Mouse (Mus musculus) embryonic facial prominence, embryonic 13.5 days (tissue): ENCODE measurements around the gene Ctss. TPM values are rescaled to one million over a fixed set of nuclear protein-coding genes. Genes with fewer than 3 reads are reported as not detected.

ENCODE experiments used
- ATAC-seq: fragments of 200-750 bp; cut with Nextera tagmentation; 2 replicates; pipeline ENCODE4 v1.8.0; 2017; ENCODE audit warnings: low read depth; ENCODE audit not compliant: insufficient number of reproducible peaks, insufficient read depth, low FRiP score, low TSS enrichment
- H3K27ac ChIP-seq: fragments of 300-500 bp; sonication (generic); 2 replicates; pipeline ENCODE4 v1.5.1; 2015; ENCODE audit warnings: moderate library complexity, mild to moderate bottlenecking, inconsistent platforms
- H3K27me3 ChIP-seq: fragments of 300-500 bp; sonication (generic); 2 replicates; pipeline ENCODE4 v1.6.1; 2015; ENCODE audit warnings: mild to moderate bottlenecking, inconsistent platforms
- H3K36me3 ChIP-seq: fragments of 300-500 bp; sonication (generic); 2 replicates; pipeline ENCODE4 v1.6.1; 2015; ENCODE audit warnings: mild to moderate bottlenecking, inconsistent platforms
- H3K4me1 ChIP-seq: fragments of 300-500 bp; sonication (generic); 2 replicates; pipeline ENCODE4 v1.6.1; 2015; ENCODE audit warnings: inconsistent platforms
- H3K4me2 ChIP-seq: fragments of 300-500 bp; sonication (generic); 2 replicates; pipeline ENCODE4 v1.6.1; 2015; ENCODE audit warnings: moderate library complexity, mild to moderate bottlenecking, inconsistent platforms
- H3K4me3 ChIP-seq: fragments of 300-500 bp; sonication (generic); 2 replicates; pipeline ENCODE4 v1.5.1; 2015; ENCODE audit warnings: mild to moderate bottlenecking, inconsistent platforms
- H3K9ac ChIP-seq: fragments of 300-500 bp; sonication (generic); 2 replicates; pipeline ENCODE4 v1.6.1; 2015; ENCODE audit warnings: mild to moderate bottlenecking, inconsistent platforms
- H3K9me3 ChIP-seq: fragments of 300-500 bp; sonication (generic); 2 replicates; pipeline ENCODE4 v1.6.1; 2016; ENCODE audit warnings: inconsistent platforms
- WGBS: fragments of 180-500 bp; shearing (Covaris S2); methylation state at CpG from one replicate; pipeline ENCODE4 v1.1.7; 2015; ENCODE audit warnings: mixed read lengths; 5-methylcytosine and 5-hydroxymethylcytosine counted together
- polyA plus RNA-seq: library from polyadenylated mRNA; unstranded; fragments of >200 nt; fragmentation: Nextera tagmentation; extraction: Ambion mirVana; gene quantifications from 2 replicates; pipeline ENCODE4 v1.2.1, GENCODE M21; 2015

Gene Ctss
- 11.8 and 12.6 TPM in 2 replicates for polyA plus RNA-seq

DNA sequence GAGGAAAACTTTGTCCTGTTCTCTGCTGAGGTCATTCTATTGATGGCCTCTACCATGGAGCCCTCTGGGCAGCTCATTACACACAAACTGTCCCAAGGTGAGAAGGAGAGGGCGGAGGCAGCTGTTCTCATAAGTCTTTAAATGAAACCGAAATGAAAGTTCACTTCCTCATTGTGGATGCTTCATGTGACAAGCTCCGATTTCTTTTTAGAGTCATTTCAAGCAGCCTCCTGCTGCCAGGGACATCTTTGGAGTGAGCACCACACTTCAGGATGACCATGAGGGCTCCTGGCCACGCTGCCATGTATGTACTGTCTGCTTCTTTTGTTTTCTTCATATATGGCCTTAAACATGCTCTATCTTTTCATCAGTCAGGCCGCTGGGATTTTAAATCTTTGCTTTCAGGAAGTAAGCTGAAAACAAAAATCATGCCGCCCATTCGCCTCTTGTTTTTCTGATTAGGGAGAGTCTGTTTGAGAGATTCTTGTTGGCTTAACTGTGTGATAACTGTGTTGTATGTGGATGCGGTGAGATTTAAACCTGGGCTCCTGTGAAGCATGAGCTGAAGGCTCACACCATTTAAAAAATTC lies at the start of gene Ctss:
Ctss (plus strand) TSS at position 165 of the 590 bp plus-strand sequence.
- H3K27ac ChIP-seq = no peak within 1 kb of the TSS
- WGBS = 84% methylated on average over 8 of the region's 8 CpGs

DNA sequence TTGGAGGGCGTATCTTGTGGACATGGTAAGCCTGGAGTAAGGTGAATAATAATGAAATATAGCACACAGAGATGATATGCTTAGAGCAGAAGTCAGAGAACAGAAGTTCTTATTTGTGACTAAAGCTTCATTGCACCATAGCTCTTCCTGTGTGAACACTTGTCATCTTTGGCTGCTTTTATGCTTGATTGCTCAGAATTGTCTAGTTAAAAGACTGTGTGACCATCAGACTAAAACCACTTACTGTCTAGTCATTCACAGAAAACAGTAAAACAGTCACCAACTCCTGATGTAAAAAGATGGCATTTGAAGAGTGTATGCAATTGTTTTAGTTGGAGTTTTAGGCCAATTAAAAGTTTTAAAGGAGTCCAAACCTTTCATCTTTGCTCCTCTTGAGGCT lies 47.6 kb upstream of the Ctss start:
- Histone ChIP-seq H3K4me1 (no peaks in the 10 kb centered on the region), H3K36me3 (peaks cover 82% of the 10 kb centered on the region), H3K27me3 (no peaks in the 10 kb centered on the region), H3K9ac (no peak overlapping the region), H3K9me3 (no peaks in the 10 kb centered on the region), H3K4me3 (no peak overlapping the region), H3K27ac (no peak overlapping the region), H3K4me2 (no peak overlapping the region)
- no peak for ATAC-seq
- WGBS = 94% methylated on average over 1 of the region's 1 CpGs

More for the DNA sequence above, at the start of gene Ctss:
- ATAC-seq = no peak
- H3K4me1 ChIP-seq = 0 out of 2 replicates have a peak, but pooled peaks cover 6% of the 10 kb centered on the region
- no peaks in the 10 kb centered on the region for H3K36me3 ChIP-seq
- H3K4me2 ChIP-seq = no peak within 1 kb of the TSS
- H3K9ac ChIP-seq = no peak within 1 kb of the TSS
- H3K9me3 ChIP-seq = no peaks in the 10 kb centered on the region
- H3K27me3 ChIP-seq = no peaks in the 10 kb centered on the region
- H3K4me3 ChIP-seq = no peak within 1 kb of the TSS

DNA sequence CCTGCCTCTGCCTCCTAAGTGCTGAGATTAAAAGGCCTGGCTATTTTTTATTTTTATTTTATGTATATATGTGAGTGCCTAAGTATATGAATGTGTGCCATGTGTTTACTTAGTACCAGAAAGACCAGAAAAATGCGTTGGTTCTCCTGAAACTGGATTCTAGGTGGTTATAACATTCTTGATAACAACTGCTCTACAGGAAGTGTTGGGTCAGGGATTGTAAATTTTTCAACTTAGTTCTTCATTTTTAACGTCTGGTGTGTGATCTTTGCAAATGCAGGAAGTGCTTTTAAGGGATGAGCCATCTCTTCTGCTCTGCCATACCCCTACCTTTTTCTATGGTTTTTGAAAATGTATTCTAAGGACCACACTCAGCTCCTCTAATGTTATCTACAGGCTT lies 40.2 kb upstream of the Ctss start:
- Histone ChIP-seq H3K9ac (no peak overlapping the region), H3K4me2 (no peak overlapping the region), H3K4me3 (no peak overlapping the region), H3K9me3 (no peaks in the 10 kb centered on the region), H3K36me3 (peaks cover 81% of the 10 kb centered on the region), H3K27me3 (no peaks in the 10 kb centered on the region), H3K4me1 (no peaks in the 10 kb centered on the region), H3K27ac (no peak overlapping the region)
- whole genome bisulfite sequencing = 83% methylated on average over 2 of the region's 2 CpGs
- no peak for ATAC-seq

DNA sequence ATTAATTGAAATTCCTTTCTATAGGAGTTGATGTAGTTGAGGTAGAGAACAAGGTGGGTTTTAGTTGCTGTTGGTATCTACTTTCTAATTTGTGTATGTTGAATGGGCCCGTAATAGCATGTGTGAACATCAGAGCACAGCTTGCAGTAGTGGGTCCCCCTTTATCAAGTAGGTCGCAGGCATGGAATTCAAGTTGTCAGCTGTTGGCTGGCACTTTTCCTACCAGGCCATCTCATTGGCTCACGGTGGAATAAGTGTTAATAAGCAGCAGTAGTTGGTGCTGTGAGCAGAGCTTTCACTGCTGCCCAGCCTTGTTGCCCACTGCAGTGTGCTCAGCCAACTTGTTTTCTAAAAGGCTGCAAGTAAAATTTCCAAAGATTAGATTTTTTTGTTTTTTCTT lies 37.9 kb upstream of the Ctss start:
- ATAC-seq = no peak
- peaks cover 3% of the 10 kb centered on the region for H3K4me1 ChIP-seq
- no peak overlapping the region for H3K9ac ChIP-seq

DNA sequence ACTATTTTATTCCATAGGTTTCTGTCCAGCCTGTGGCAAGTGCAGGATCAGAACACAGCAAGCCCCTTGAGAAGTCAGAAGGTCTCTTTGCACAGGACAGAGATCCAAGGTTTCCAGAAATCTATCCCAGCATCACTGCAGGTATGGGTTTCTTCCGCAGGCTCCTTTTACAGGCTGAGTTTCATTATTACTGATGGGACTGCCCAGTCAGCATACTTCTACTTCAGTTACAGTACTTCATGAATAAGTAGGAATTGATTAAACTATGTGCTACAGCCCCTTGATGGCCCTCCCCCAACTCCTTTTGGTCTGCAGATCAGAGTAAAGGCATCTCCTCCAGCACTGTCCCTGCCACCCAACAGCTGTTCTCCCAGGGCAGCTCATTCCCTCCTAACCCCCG lies 36.3 kb upstream of the Ctss start:
- Histone ChIP-seq H3K9me3 (no peaks in the 10 kb centered on the region), H3K27me3 (no peaks in the 10 kb centered on the region), H3K36me3 (peaks cover 87% of the 10 kb centered on the region), H3K4me1 (peaks cover 16% of the 10 kb centered on the region), H3K4me2 (no peak overlapping the region), H3K9ac (no peak overlapping the region), H3K27ac (no peak overlapping the region), H3K4me3 (no peak overlapping the region)
- no peak for ATAC-seq
- WGBS = 87% methylated on average over 2 of the region's 2 CpGs

More for the DNA sequence above, 37.9 kb upstream of the Ctss start:
- Histone ChIP-seq H3K4me2 (no peak overlapping the region), H3K36me3 (peaks cover 81% of the 10 kb centered on the region), H3K27me3 (no peaks in the 10 kb centered on the region), H3K27ac (no peak overlapping the region), H3K4me3 (no peak overlapping the region), H3K9me3 (no peaks in the 10 kb centered on the region)
- 90% methylated on average over 3 of the region's 3 CpGs for WGBS

DNA sequence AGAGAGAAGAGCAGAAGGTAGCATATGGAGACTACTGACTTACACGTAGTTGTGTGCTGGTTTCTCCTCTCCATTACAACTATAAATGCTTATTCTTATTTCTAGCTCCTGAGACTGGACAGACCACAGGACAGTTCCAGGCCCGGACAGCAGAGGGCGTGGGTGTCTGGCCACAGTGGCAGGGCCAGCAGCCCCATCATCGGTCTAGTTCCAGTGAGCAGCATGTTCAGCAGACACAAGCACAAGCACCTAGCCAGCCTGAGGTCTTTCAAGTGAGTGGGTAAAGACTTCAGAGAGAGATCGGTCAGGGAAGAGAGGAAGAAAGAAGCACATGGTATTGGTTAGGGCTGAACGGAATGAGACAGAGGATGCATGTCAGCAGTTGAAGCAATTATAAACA lies 32.2 kb upstream of the Ctss start:
- 22% methylated on average over 6 of the region's 6 CpGs for WGBS
- no peak for ATAC-seq
- Histone ChIP-seq H3K4me2 (no peak overlapping the region), H3K27me3 (no peaks in the 10 kb centered on the region), H3K4me3 (no peak overlapping the region), H3K27ac (peak overlapping the region; percentile 85), H3K36me3 (peaks cover 65% of the 10 kb centered on the region), H3K4me1 (peaks cover 27% of the 10 kb centered on the region), H3K9me3 (no peaks in the 10 kb centered on the region), H3K9ac (no peak overlapping the region)

DNA sequence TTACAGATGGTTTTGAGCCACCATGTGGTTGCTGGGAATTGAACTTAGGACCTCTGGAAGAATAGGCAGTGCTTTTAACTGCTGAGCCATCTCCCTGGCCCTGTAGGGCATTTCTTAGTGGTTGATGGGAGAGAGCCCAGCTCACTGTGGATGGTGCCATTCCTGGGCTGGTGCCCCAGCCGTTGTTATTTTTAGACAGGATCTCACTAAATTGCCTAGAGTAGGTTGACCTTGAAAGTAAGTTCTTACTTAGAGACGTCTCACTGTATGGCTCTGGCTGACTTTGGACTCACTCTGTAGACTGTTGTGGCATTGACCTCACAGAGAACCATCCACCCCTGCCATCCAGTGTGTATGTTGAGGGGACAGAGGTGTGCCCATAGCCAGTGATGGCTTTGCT lies 28.4 kb upstream of the Ctss start:
- 0 out of 2 replicates have a peak overlapping the region, but pooled peaks have one; percentile 65 for H3K4me2 ChIP-seq

DNA sequence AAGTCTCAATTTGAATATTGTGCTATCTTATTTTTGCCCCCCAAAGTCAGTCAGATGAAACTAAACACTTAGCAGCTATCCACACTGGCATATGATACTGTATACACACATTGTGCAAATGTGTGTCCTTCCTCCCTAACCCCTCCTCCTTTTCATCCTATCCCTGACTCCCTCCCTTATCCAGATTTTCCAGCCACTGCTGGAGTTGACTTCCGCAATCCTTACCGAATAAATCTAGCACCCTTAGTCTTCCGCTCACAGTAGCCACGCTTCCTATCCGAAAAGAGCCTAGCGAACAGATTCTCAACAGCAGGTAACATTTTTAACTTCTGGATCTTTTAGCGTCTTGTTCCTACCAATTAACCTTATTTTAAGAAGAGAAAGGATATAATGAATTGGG lies 27.6 kb upstream of the Ctss start, which contains the start of gene Ctsk:
Ctsk (plus strand) TSS at position 233 of the 400 bp plus-strand sequence.
- 42% methylated on average over 7 of the region's 7 CpGs for WGBS

More for the DNA sequence above, 28.4 kb upstream of the Ctss start:
- WGBS = 74% methylated on average over 2 of the region's 2 CpGs
- H3K36me3 ChIP-seq = peaks cover 31% of the 10 kb centered on the region
- H3K9ac ChIP-seq = no peak overlapping the region
- no peaks in the 10 kb centered on the region for H3K27me3 ChIP-seq
- H3K4me1 ChIP-seq = peaks cover 42% of the 10 kb centered on the region
- H3K4me3 ChIP-seq = no peak overlapping the region
- no peaks in the 10 kb centered on the region for H3K9me3 ChIP-seq
- H3K27ac ChIP-seq = peak overlapping the region; percentile 29; the same call in 1 of the 2 replicates
- ATAC-seq = no peak

DNA sequence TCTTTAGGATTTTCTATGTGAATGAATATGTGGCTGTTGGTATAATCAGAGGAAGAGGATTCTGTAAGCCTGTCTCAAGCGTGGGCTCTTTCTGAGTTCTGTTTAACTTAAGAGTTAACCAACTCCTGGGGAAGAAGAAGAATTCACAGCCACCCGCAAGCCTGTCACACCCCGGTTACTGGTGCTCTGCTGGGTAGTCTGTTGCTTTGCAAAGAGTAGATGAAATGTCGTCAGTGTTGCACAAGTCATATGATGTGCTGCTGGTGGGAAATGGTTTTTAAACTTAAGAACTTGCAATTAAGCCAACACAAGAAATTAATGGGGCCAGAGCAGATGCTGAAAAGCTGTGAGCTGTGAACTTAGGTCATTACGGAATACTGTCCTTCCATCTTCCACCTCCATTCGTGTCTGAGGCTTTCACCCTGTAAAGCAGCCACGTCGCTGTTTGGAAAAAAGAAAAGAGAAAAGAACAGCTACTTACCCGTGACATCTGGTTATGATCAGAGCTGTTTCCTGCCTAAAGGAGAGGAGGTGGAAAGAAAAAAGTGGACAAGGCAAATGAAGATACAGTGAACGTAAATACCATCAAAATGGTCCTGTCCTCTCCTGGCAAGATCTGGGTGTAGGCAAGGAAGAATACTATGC lies 27.0 kb upstream of the Ctss start:
- ATAC-seq = no peak
- Histone ChIP-seq H3K27me3 (no peaks in the 10 kb centered on the region), H3K27ac (peak overlapping the region; percentile 82), H3K4me1 (peaks cover 31% of the 10 kb centered on the region), H3K4me2 (peak overlapping the region; percentile 65), H3K36me3 (peaks cover 23% of the 10 kb centered on the region), H3K4me3 (peak overlapping the region; percentile 41), H3K9me3 (no peaks in the 10 kb centered on the region), H3K9ac (peak overlapping the region; percentile 65)
- 19% methylated on average over 10 of the region's 10 CpGs for WGBS

More for the DNA sequence above, 27.6 kb upstream of the Ctss start, which contains the start of gene Ctsk:
- Histone ChIP-seq H3K4me1 (peaks cover 36% of the 10 kb centered on the region), H3K4me3 (peak within 1 kb of the TSS; percentile 41), H3K27me3 (no peaks in the 10 kb centered on the region), H3K27ac (peak within 1 kb of the TSS; percentile 82), H3K9me3 (no peaks in the 10 kb centered on the region), H3K4me2 (peak within 1 kb of the TSS; percentile 65), H3K36me3 (peaks cover 28% of the 10 kb centered on the region), H3K9ac (peak within 1 kb of the TSS; percentile 65)
- no peak for ATAC-seq

DNA sequence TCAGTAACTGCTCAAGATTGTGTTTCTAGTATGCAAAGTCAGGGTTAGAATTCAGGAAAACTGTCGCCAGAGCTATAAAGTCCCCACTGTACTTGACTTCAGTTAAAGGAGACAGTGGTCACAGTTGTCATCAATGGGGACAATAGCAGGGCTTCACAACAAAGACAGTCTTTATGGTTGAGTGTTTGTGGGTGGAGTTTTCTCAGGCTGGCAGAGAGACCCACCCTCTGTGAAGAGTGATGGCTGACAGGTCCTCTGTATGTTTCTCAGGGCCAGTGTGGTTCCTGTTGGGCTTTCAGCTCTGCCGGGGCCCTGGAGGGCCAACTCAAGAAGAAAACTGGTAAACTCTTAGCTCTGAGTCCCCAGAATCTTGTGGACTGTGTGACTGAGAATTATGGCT lies 24.3 kb upstream of the Ctss start:
- H3K4me1 ChIP-seq = peaks cover 26% of the 10 kb centered on the region
- WGBS = 45% methylated on average over 2 of the region's 2 CpGs
- no peaks in the 10 kb centered on the region for H3K27me3 ChIP-seq
- H3K9ac ChIP-seq = no peak overlapping the region
- H3K27ac ChIP-seq = no peak overlapping the region
- H3K9me3 ChIP-seq = no peaks in the 10 kb centered on the region
- H3K36me3 ChIP-seq = peaks cover 19% of the 10 kb centered on the region
- H3K4me3 ChIP-seq = no peak overlapping the region
- no peak for ATAC-seq
- H3K4me2 ChIP-seq = no peak overlapping the region

DNA sequence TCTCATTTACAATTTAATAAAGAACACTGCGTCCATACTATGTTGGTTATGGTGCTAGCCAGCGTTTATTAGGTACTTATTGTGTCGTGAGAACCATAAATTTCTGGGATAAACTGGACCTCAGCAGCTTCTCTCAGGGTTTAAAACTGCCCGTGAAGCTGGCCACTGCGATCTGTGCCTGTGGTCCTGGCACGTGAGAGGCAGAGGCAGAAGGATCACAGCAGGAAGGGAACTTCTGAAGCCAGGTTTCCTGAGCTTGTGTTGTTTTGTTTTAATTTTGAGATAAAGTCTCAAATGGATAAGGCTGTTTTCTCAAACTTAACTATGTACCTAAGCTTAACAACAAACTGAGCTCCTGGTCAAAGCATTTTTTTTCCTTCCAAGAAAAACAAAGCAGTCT lies 17.2 kb upstream of the Ctss start:
- no peak overlapping the region for H3K4me3 ChIP-seq
- H3K9ac ChIP-seq = no peak overlapping the region
- ATAC-seq = no peak
- no peaks in the 10 kb centered on the region for H3K27me3 ChIP-seq
- H3K36me3 ChIP-seq = peaks cover 28% of the 10 kb centered on the region; the same call in 1 of the 2 replicates
- no peaks in the 10 kb centered on the region for H3K9me3 ChIP-seq
- no peak overlapping the region for H3K4me2 ChIP-seq
- WGBS = 76% methylated on average over 6 of the region's 6 CpGs
- H3K4me1 ChIP-seq = no peaks in the 10 kb centered on the region
- H3K27ac ChIP-seq = no peak overlapping the region

DNA sequence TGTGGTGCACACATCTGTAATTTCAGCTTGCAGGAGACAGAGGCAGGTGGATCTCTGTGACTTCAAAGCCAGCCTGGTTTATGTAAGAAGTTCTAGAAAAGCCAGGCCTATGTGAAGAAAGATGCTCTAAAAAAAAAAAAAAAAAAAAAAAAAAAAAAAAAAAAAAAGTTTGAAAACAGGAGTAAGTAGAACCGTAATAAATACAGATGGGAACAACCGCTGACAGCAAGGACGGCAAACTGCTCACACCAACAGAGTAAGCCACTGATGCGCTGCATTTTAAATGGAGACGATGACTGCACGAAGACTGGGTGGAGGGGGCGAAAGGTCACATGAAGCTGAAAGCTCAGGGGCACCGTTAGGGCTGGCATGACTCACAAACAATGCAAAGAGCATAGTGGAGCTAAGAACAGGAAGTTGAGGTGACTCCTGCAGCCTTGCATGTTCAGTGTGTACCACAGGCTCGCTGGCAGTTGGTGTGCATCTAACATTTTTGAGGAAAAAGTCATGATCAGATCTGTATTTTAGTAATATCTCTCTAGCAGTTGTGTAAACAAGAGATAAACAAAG lies 14.9 kb upstream of the Ctss start:
- Histone ChIP-seq H3K27me3 (no peaks in the 10 kb centered on the region), H3K9me3 (no peaks in the 10 kb centered on the region), H3K4me1 (no peaks in the 10 kb centered on the region), H3K9ac (no peak overlapping the region), H3K27ac (no peak overlapping the region), H3K36me3 (peaks cover 19% of the 10 kb centered on the region; the same call in 1 of the 2 replicates), H3K4me2 (no peak overlapping the region), H3K4me3 (no peak overlapping the region)
- WGBS = 73% methylated on average over 9 of the region's 9 CpGs
- no peak for ATAC-seq
